Mouse (Mus musculus) bone marrow, adult 2 months (tissue): ENCODE measurements around the gene Hp1bp3. TPM values are rescaled to one million over a fixed set of nuclear protein-coding genes. Genes with fewer than 3 reads are reported as not detected.

Experiments used
- H3K27ac ChIP-seq: fragments of 200-500 bp; 2 replicates; pipeline ENCODE4 v1.5.1; 2012; ENCODE audit warnings: low read depth, mild to moderate bottlenecking, control low read depth, inconsistent platforms, low read length; ENCODE audit not compliant: control insufficient read depth, poor library complexity, insufficient read depth
- H3K4me1 ChIP-seq: fragments of 200-500 bp; 2 replicates; pipeline ENCODE4 v1.6.1; 2011; ENCODE audit warnings: low read length; ENCODE audit not compliant: control insufficient read depth, insufficient read depth
- H3K4me3 ChIP-seq: fragments of 200-500 bp; replicated peaks from 2 replicates; pipeline ENCODE3; 2011; ENCODE audit warnings: mild to moderate bottlenecking, low read depth, low read length, control low read depth; ENCODE audit not compliant: control insufficient read depth
- CTCF ChIP-seq: fragments of 200-500 bp; IDR thresholded peaks from 2 replicates; pipeline ENCODE4 v1.5.1; 2011; ENCODE audit warnings: low read length, control low read depth; ENCODE audit not compliant: control insufficient read depth, insufficient read depth
- POLR2A ChIP-seq: fragments of 200-500 bp; IDR thresholded peaks from 2 replicates; pipeline ENCODE4 v1.6.1; 2011; ENCODE audit warnings: low read depth, mild to moderate bottlenecking, control low read depth, low read length, borderline replicate concordance; ENCODE audit not compliant: control insufficient read depth
- WGBS: fragments of 180-500 bp; shearing (Covaris S2); methylation state at CpG from one replicate; pipeline ENCODE4 v1.1.7; 2018; 5-methylcytosine and 5-hydroxymethylcytosine counted together
- polyA plus RNA-seq: library from polyadenylated mRNA; stranded (reverse); fragments of >200 nt; gene quantifications from 2 replicates; pipeline ENCODE4 v1.2.4, GENCODE M21; 2011; ENCODE audit warnings: low replicate concordance; ENCODE audit not compliant: missing spikeins, insufficient read depth, insufficient read length

Gene Hp1bp3
- polyA plus RNA-seq, 1 experiment: 226 TPM

DNA sequence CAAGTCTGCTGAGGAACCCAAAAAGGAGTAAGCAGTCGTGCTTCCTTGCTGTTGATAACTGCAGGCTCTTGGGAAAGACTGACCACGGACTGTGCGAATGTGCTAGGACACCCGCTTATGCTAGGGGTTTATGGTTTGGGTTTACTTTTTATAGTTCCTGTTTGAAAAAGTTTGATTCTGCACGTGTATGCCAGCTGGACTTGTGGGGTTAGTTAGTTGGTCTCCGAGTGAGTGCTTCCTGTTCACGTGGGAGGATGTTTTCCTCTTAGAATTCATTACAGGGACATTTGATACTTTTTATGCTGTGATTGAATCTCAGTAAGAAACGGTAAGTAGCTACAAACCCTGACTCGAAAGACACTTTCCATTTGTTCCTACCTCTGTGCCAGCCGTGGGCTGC, 7.5 kb downstream of the Hp1bp3 start:
- TF ChIP-seq POLR2A (no peak), CTCF (no peak)
- Histone ChIP-seq H3K4me3 (no peak overlapping the region), H3K27ac (no peak overlapping the region), H3K4me1 (peaks cover 7% of the 10 kb centered on the region; the same call in 1 of the 2 replicates)
- 32% methylated on average over 10 of the region's 10 CpGs for WGBS

DNA sequence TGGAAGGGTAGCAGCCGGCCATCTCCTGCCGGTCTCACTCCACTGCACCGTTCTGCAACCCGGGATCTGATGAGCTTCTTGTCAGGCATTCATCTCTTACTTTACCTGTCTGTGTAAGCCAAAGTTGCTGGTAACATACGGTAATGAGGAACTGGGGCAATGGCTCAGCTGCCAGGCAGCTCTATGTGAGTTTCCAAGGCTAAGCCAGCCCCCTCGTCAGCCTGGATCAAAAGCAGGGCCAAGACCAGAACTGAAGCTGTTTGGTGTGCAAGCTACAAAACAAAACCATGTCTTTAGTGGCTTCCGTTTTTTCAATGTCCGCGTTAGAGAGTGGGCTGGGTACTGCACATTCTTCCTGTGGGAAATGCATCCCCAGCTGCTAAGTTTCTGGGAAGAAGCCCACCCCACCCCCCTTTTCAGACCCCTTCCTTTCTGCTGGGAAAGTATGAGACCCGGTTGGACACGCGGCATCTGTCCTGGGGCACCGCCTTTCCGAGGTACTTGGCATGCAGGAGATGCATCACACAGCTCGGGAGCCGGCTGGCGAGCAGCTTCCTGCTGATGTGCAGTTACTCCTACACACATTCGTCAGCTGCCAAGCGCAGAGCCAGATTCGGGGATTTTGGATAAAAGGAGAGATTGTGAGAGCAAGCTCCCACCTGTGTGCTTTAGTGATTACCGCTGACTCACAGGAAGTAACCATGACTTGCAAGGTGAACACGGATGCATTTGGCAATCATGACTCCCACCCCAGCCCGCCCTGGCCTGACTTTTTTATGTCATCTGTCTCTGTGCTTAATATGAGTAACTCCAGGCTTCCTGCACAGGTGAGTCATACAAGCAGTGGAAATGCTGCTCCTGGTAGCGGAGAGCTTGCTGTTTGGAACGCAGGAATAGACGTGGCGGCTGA, 30.9 kb downstream of the Hp1bp3 start:
- WGBS: 45% methylated on average over 27 of the region's 27 CpGs
- Histone ChIP-seq H3K4me3 (no peak overlapping the region), H3K27ac (peak overlapping the region; percentile 44; the same call in 1 of the 2 replicates), H3K4me1 (peaks cover 2% of the 10 kb centered on the region)
- no peak for TF ChIP-seq POLR2A

DNA sequence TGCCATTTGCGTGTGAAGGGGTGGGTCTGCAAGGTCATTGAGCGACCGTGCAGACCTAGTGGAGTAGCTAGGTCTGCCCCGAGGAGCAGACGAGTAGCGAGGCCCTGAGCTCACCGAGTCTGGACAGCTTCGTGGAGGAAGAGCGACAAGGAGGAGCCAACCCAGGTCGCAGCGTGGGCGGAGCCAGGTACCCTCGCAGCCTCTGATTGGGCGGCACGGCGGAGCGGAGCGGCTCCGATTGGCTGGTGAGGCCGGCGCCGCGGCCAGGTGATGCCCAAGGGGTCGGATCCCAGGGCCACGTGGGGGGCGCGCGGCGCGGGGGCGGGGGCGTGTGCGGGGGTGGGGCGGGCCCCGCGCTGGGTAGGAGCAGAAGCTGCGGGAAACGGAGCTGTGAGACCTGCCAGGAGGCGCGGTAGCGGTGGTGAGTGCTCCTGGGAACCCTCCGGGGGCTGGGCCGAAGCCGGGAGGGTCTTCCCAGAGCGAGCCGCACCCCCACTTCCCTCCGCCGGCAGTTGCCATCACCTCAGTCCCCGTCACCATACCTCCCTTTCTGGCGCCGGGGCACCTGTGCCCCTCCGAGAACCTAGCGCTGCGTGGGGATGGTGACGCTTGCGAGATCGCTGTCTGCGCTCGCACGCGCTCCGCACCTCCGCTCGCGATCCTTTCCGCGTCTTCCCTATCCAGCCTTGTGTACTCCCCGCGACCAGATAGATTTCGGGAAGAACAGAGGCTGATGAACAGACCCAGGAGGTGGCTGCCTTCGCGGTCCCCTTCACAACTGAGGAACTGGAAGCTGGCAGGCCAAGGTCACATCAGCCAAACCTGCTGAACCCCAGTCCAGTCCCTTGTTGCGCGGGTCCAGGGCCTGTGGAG, 34.2 kb downstream of the Hp1bp3 start, which contains the start of the genes Sh2d5 and Kif17:
Gene Sh2d5, plus strand, starts transcription at position 316 of the 873 bp plus-strand sequence.
Gene Kif17, plus strand, starts transcription at position 348 of the 873 bp plus-strand sequence.
- Histone ChIP-seq H3K4me1 (peaks cover 2% of the 10 kb centered on the region), H3K27ac (peak within 1 kb of the TSS; percentile 13), H3K4me3 (peak within 1 kb of the TSS; percentile 82)
- TF ChIP-seq CTCF (no peak), POLR2A (peak; percentile 65; the same call in 1 of the 2 replicates)
- under 1% methylated on average over 69 of the region's 74 CpGs for WGBS

DNA sequence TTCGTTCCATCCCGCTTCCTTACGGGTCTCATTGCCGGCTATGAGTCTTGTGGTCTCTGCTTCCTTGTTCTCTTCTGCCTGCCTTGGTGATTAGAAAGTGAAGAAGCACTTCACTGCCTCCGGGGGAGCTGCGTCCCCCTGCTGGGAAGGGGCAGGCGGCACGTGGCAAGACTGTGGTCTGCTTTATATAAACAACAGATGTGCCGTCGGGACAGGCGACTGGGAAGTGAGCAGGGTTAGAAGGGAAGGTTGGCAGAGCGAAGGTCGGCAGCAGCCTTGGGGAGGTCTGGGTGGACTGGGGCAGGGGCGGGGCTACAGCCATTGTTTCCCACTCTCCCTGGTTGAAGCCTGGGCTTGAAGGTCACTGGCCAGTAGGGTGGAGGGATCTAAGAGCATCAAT, 35.7 kb downstream of the Hp1bp3 start:
- whole genome bisulfite sequencing: under 1% methylated on average over 14 of the region's 14 CpGs
- H3K4me3 ChIP-seq: peak overlapping the region; percentile 53
- peak overlapping the region; percentile 23 for H3K27ac ChIP-seq
- H3K4me1 ChIP-seq: peaks cover 2% of the 10 kb centered on the region
- peak; percentile 25; the same call in 1 of the 2 replicates for TF ChIP-seq CTCF
- TF ChIP-seq POLR2A: no peak

DNA sequence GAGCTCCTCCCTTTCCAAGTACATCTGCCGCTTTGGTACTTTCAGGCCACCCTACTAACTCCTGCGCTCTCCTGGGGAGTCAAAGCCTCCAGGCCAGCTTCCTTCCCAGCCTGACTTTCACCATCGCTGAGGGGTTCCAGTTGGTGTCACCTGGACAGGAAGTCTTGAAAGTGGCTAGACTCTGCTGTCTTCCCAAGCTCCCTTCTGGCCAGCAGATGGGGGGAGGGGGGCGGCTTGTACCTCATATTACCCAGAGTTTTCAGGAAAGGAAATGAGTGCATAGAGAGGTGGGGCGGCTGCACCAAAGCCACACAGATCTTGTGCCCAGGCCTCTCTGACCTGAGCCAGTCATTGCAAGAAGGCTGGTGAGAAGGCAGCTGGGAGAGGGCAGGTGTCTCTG, 36.1 kb downstream of the Hp1bp3 start:
- Histone ChIP-seq H3K4me1 (peaks cover 3% of the 10 kb centered on the region), H3K4me3 (peak overlapping the region; percentile 53), H3K27ac (peak overlapping the region; percentile 23; the same call in 1 of the 2 replicates)
- no peak for TF ChIP-seq CTCF
- no peak for TF ChIP-seq POLR2A
- 7% methylated on average over 5 of the region's 5 CpGs for WGBS

DNA sequence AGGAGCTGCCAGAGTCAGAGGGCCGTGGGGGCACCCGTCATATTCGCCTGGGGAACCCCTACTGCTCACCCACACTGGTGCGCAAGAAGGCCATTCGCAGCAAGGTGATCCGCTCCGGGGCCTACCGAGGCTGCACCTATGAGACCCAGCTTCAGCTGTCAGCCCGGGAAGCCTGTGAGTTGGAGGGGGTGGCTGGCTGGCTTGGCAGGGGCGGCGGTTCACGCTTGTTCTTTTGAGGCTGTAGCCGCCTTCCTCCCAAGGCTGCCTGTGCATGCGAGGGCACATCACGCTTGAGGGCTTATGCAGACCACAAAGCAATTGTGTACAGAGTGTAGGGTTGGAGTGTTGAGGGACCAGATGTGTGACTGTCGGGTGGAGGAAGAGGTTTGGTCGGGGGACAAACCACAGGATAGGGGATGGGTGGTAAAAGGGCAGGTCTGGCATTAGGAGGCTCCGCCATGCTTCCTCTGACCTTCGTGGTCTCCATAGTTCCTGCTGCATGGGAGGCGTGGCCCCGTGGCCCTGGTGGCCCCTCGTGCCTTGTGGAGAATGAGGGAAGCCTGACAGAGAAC, 41.1 kb downstream of the Hp1bp3 start:
- peak overlapping the region; percentile 51 for H3K27ac ChIP-seq

DNA sequence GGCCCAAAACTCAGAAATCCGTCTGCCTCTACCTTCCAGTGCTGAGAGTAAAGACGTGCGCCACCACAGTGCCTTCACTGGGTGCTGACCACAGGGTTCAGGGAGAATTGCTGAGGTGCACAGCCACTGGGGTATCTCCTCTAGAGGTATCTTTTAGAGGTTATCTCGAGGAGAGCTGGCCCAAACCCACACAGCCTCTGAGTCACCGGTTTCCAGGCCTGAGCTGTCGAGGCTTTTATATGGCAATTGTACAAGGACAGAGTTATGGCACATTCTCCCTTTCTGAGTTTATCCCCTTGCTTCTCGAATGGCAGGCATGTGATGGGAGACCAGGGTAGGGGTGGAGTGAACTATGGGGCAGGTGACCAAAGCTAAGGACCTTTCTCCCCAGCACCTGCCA, 42.6 kb downstream of the Hp1bp3 start:
- 42% methylated on average over 7 of the region's 7 CpGs for WGBS
- TF ChIP-seq CTCF: no peak
- TF ChIP-seq POLR2A: no peak
- peak overlapping the region; percentile 23 for H3K27ac ChIP-seq
- no peak overlapping the region for H3K4me3 ChIP-seq
- H3K4me1 ChIP-seq: peaks cover 9% of the 10 kb centered on the region; the same call in 1 of the 2 replicates

More for the DNA sequence above, 41.1 kb downstream of the Hp1bp3 start:
- TF ChIP-seq CTCF: no peak
- TF ChIP-seq POLR2A: no peak
- 7% methylated on average over 22 of the region's 22 CpGs for WGBS
- Histone ChIP-seq H3K4me3 (no peak overlapping the region), H3K4me1 (peaks cover 9% of the 10 kb centered on the region; the same call in 1 of the 2 replicates)
